ENCODE assay signal across 8 mouse cellular contexts in the genomic region with DNA sequence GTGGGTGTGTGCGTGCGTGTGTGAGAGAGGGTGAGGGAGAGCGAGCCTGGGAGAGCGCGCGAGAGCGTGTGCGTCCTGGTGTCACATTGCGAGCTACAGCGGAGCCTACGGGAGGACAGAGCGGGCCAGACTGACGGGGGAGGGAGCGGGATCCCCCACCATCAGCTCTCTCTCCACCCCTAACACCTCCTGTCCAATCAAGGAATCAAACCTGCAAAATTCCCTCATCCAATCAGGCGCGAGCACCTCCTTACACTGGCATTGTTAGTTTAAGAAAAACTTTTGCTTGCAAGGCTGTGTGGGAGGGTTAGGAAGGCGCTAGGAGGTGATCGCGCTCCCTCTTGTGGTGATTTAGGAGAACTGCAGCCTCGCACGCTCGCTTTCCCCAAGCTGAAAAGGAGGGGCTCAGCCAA. TPM values are rescaled to one million over a fixed set of nuclear protein-coding genes. Genes with fewer than 3 reads are reported as not detected.
A peak's percentile ranks its signal among the peaks of the same experiment; 100 is the strongest.
DNase-seq lines count a peak whose midpoint lies in the region; ATAC-seq and TF ChIP-seq lines count a peak whose summit lies in the region.

A gene (minus strand): TSS at position 133 of the 413 bp plus-strand sequence.

- H3K4me3 ChIP-seq in ES-Bruce4 (ENCODE audit: low read depth, low read length), result peak within 1 kb of the TSS; percentile 55
- peak within 1 kb of the TSS; percentile 63 for H3K4me3 ChIP-seq in forebrain, embryonic 15.5 days
- H3K4me3 ChIP-seq in liver, postnatal 0 days (ENCODE audit: low read depth, low read length), result peak within 1 kb of the TSS; percentile 32

- H3K9ac ChIP-seq in ES-Bruce4 (ENCODE audit: low read depth, poor library complexity, severe bottlenecking), result peak within 1 kb of the TSS; percentile 14; the same call in 1 of the 2 replicates
- H3K9ac ChIP-seq in forebrain, embryonic 15.5 days (replicated peaks), result peak within 1 kb of the TSS; percentile 74
- no peak within 1 kb of the TSS for H3K9ac ChIP-seq in liver, postnatal 0 days (replicated peaks)

- H3K4me2 ChIP-seq in forebrain, embryonic 15.5 days (replicated peaks), result peak within 1 kb of the TSS; percentile 89
- H3K4me2 ChIP-seq in liver, postnatal 0 days (ENCODE audit: low read depth, low read length), result peak within 1 kb of the TSS; percentile 57

- ATAC-seq in forebrain, embryonic 15.5 days (replicated peaks), result peak; percentile 96
- ATAC-seq in liver, postnatal 0 days, result peak; percentile 66
- 0 out of 2 replicates have a peak, but pooled peaks have one; percentile 14 for ATAC-seq in neutrophil, adult 5-6 weeks (ENCODE audit: extremely low read depth, insufficient number of reproducible peaks, low FRiP score, poor library complexity, severe bottlenecking)

- peak; percentile 93 for TF ChIP-seq CTCF in ES-Bruce4 (IDR thresholded peaks at IDR 0.05; ENCODE audit: low read depth, low read length)
- peak; percentile 96 for TF ChIP-seq CTCF in liver, postnatal 0 days (IDR thresholded peaks at IDR 0.05; ENCODE audit: low read depth)

- peaks cover 12% of the 10 kb centered on the region for H3K27me3 ChIP-seq in ES-Bruce4 (ENCODE audit: control insufficient read depth, insufficient read depth, low read length, poor library complexity, severe bottlenecking)
- H3K27me3 ChIP-seq in forebrain, embryonic 15.5 days, result peaks cover 9% of the 10 kb centered on the region; the same call in 1 of the 2 replicates
- H3K27me3 ChIP-seq in liver, postnatal 0 days (ENCODE audit: insufficient read depth, low read length), result peaks cover 41% of the 10 kb centered on the region

- under 1% methylated on average over 22 of the region's 22 CpGs for WGBS in forebrain, embryonic 15.5 days
- WGBS in liver, postnatal 0 days (ENCODE audit: insufficient replicate concordance), result under 1% methylated on average over 22 of the region's 22 CpGs

- no peak for TF ChIP-seq POLR2A in ES-Bruce4 (IDR thresholded peaks at IDR 0.05; ENCODE audit: insufficient read depth, low read length)

- H3K9me3 ChIP-seq in ES-Bruce4 (replicated peaks; ENCODE audit: control insufficient read depth, insufficient read depth, low read length, poor library complexity, severe bottlenecking), result no peaks in the 10 kb centered on the region
- no peaks in the 10 kb centered on the region for H3K9me3 ChIP-seq in forebrain, embryonic 15.5 days
- H3K9me3 ChIP-seq in liver, postnatal 0 days (ENCODE audit: low read length), result no peaks in the 10 kb centered on the region

- H3K36me3 ChIP-seq in ES-Bruce4 (ENCODE audit: control insufficient read depth, insufficient read depth, low read length, poor library complexity, severe bottlenecking), result no peaks in the 10 kb centered on the region
- H3K36me3 ChIP-seq in forebrain, embryonic 15.5 days, result no peaks in the 10 kb centered on the region
- H3K36me3 ChIP-seq in liver, postnatal 0 days (replicated peaks; ENCODE audit: insufficient read depth, low read length), result no peaks in the 10 kb centered on the region

- H3K27ac ChIP-seq in ES-Bruce4 (ENCODE audit: insufficient read depth, low read length), result no peak within 1 kb of the TSS
- H3K27ac ChIP-seq in forebrain, embryonic 15.5 days (replicated peaks), result peak within 1 kb of the TSS; percentile 75
- H3K27ac ChIP-seq in liver, postnatal 0 days (ENCODE audit: low read depth), result no peak within 1 kb of the TSS

- TF ChIP-seq EP300 in ES-Bruce4 (IDR thresholded peaks at IDR 0.05; ENCODE audit: insufficient read depth, low read depth, low read length), result no peak
- no peak for TF ChIP-seq EP300 in liver, postnatal 0 days (IDR thresholded peaks at IDR 0.05; ENCODE audit: low read depth)

- intact Hi-C loops in heart, postnatal 14 days (cut with DNase I), result loop anchor here (1.0 to 10.0 kb wide), 4 partner anchors 48 to 1170 kb away; no protein-coding TSS in a partner anchor

- H3K4me1 ChIP-seq in ES-Bruce4 (ENCODE audit: control insufficient read depth, insufficient read depth, low read length), result no peaks in the 10 kb centered on the region
- H3K4me1 ChIP-seq in forebrain, embryonic 15.5 days, result peaks cover 29% of the 10 kb centered on the region
- no peaks in the 10 kb centered on the region for H3K4me1 ChIP-seq in liver, postnatal 0 days (ENCODE audit: insufficient read depth)

- peak; percentile 96 for DNase-seq in cerebellum, adult 11-12 months
- peak; percentile 78 to 85 for DNase-seq in heart, postnatal 14 days
- peak; percentile 89 for DNase-seq in layer of hippocampus, adult 11-12 months (ENCODE audit: low spot score)
- peak; percentile 64 for DNase-seq in liver, postnatal 0 days
- DNase-seq in thymus, postnatal 14 days, result peak; percentile 48

RNA-seq across cellular contexts. Expression of the gene that starts here (rescaled TPM):
- 0.20 and 0.52 TPM in 2 replicates for polyA plus RNA-seq in ES-Bruce4 (2011; ENCODE audit: insufficient read depth, insufficient read length, low read depth, missing spikeins)
- 40.5 and 42.3 TPM in 2 replicates for polyA plus RNA-seq in forebrain, embryonic 15.5 days (2015; fragmentation: Nextera tagmentation; extraction: Ambion mirVana)
- total RNA-seq in heart, postnatal 14 days (2021), result 10 to 100 TPM; 10.8 to 12.7 TPM
- polyA plus RNA-seq in liver, postnatal 0 days (2015; fragmentation: Nextera tagmentation; extraction: Ambion mirVana), result 0.24 and 0.28 TPM in 2 replicates
- total RNA-seq in neutrophil, adult 5-6 weeks (2017), result not detected in 2 replicates

Comparison
In these comparisons a context has a peak if more than half of its experiments do, and no peak if none do; other contexts are left out.
1. RNA of the gene that starts here (total RNA-seq): 10.8 to 12.7 TPM in heart, postnatal 14 days; not detected in neutrophil, adult 5-6 weeks; every median in the first group is over 10 times any median in the second.
2. RNA of the gene that starts here (polyA plus RNA-seq): 40.5 to 42.3 TPM in forebrain, embryonic 15.5 days; 0.20 to 0.52 TPM in ES-Bruce4 and 0.24 to 0.28 TPM in liver, postnatal 0 days; every median in the first group is over 10 times any median in the second.
3. Peak in DNase-seq, ATAC-seq, H3K4me3 ChIP-seq and H3K4me2 ChIP-seq in liver, postnatal 0 days; RNA of the gene not detected or under 1 TPM.
4. Peak in ATAC-seq in neutrophil, adult 5-6 weeks; RNA of the gene not detected or under 1 TPM.
5. ATAC-seq: peak in every context shown above with its lines; median percentile 96 in forebrain, embryonic 15.5 days; 66 in liver, postnatal 0 days; 14 in neutrophil, adult 5-6 weeks.
6. Peak in every context shown above with its lines, with median percentiles within 50 percentile points of each other: H3K4me3 ChIP-seq and DNase-seq.